Mouse (Mus musculus): ENCODE results near the gene Calb2. TPM values are rescaled to one million over a fixed set of nuclear protein-coding genes. Genes with fewer than 3 reads are reported as not detected.

The Calb2 gene
- total RNA-seq, 2 experiments from 2014 or later, result not detected

DNA sequence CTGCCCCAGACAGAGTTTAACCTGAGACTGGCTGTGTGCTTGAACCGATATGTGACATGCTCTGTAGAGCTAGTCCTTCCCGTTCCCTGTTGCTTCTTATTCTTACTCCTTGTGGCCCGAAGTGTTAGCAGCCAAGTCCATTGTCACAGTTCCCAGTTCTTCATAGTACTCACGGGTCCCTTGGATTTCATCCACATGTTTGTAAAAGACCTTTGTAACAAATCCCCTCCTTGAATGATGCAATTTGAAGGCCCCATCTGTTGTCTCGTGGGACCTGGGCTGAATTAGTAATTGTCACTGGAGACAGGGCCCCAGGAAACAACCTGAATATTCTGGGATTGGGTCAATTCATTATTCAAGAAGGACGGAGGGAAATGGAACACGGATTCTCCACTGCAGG is 32.5 kb downstream of the Calb2 start:
- intact Hi-C loops (cut with DNase I), result no loop called here
- no peak for DNase-seq (ENCODE audit: low spot score)

DNA sequence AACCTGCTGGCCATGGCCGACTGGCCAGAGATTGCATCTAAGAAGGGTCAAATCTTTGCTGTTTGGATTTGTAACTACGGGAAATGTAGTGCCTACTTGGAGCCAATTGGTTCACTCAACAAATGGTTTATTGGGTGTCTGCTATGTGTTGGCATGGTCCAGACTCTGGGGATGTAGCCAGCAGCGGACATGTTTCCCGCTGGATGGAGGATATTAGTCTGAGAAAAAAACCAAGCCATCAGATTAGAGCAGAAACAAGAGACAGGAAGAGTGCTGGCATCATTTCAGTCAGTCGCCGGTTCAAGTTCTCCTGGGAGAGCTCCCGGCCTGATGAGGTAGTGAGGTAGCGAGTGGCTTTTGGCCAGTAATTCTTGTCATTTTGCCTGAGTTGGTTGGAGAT is 33.8 kb downstream of the Calb2 start:
- intact Hi-C loops (cut with DNase I), result loop anchor here (5.0 kb wide), 1 partner anchor 343 kb away; no protein-coding TSS in a partner anchor

GRCm38 (mm10) chr8:110130537-110130936 is 37.5 kb downstream of the Calb2 start:
- intact Hi-C loops (cut with DNase I), result loop anchor here (5.0 kb wide), 1 partner anchor 347 kb away; no protein-coding TSS in a partner anchor
- DNase-seq (ENCODE audit: low spot score), result peak; percentile 12

More for the DNA sequence above, 33.8 kb downstream of the Calb2 start:
- DNase-seq (ENCODE audit: low spot score), result no peak

DNA sequence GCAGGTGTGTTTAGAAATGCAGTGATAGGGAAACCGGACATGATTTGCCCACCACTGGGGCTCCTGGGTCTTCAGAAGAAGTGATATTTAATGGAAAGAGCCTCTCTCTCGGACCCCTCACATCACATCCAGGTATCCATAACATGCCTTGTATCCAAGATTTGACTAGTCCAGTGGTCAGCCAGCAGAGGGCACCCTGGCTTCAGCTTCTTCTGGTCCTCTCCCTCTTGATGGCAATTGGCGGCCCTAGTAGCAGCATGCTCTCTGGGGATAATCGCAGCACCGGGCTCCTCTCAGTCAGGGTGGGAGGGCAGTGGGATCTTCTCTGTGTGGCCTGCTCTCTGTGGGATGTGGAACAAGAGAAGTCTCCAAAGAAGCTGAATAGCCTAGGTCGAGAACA is 48.3 kb downstream of the Calb2 start:
- no peak for DNase-seq (ENCODE audit: low spot score)

DNA sequence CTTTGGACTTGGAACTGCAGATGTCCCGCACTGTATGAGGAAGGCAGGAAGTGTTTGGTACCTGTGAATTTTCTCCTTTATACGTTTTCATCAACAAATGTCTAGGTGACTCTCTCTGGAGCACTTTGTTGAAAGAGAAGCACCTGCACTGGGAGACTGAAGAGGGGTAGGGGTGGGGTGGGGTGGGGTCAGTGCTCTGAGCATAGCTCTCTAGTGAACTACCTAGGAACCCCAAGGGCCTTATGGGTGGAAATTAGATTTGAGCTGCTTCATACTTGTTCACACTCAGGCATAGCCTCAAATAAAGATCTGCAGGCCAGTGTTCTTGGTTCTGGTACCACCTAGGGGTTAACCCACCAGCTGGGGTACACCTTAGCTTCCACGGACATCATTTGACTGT is 65.4 kb downstream of the Calb2 start, which contains the start of gene Gm17720:
Gm17720 (minus strand) TSS at position 101 of the 400 bp plus-strand sequence.
- intact Hi-C loops (cut with DNase I), result no loop called here
- no peak for DNase-seq (ENCODE audit: low spot score)

More for the DNA sequence above, 48.3 kb downstream of the Calb2 start:
- intact Hi-C loops (cut with DNase I), result no loop called here

GRCm38 (mm10) chr8:110101676-110102075 is 66.3 kb downstream of the Calb2 start:
- intact Hi-C loops (cut with DNase I), result no loop called here

GRCm38 (mm10) chr8:110100907-110101306 is 67.1 kb downstream of the Calb2 start, which contains the start of gene Gm21964:
Gm21964 (plus strand) TSS chr8:110101207.
- intact Hi-C loops (cut with DNase I), result no loop called here
- DNase-seq (ENCODE audit: low spot score), result no peak

More at GRCm38 (mm10) chr8:110101676-110102075, 66.3 kb downstream of the Calb2 start:
- DNase-seq (ENCODE audit: low spot score), result no peak

DNA sequence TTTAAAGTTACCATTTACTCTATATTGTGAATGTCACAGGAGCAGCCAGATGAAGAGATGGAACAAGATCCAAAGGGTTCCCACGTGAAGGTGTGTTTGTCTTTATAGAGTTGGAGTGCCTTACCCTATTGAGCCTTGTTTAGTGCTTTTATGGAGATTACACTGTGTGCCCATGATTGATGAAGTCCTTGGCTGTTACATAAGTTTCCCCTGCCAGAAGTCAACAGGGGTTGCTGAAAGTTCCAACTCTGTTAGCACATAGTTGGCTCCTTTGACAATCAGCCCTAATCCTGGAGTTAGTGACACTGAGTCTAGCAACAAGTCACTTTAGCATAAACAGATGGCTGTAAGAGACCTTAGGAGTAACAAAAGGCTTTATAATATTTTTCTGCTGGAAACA is 76.1 kb downstream of the Calb2 start:
- no peak for DNase-seq (ENCODE audit: low spot score)
- intact Hi-C loops (cut with DNase I), result no loop called here

Other genes with a start within 250 kb of the Calb2 start
- under 1 TPM in 1 of 2 experiments, not detected in 1; 0.20 TPM for gene Marveld3, start 206.0 kb downstream of the Calb2 start, total RNA-seq (2021)
- under 1 TPM; 0.78 to 0.83 TPM for gene Tat, start 177.8 kb downstream of the Calb2 start, total RNA-seq (2021)
- gene Chst4, start 128.5 kb downstream of the Calb2 start, total RNA-seq (2021), result 1 to 10 TPM; 3.6 to 5.8 TPM
- 1 to 10 TPM; 6.3 to 7.4 TPM for gene Zfp612, start 88.5 kb downstream of the Calb2 start, total RNA-seq (2021)
- gene Gm21964, start 67.0 kb downstream of the Calb2 start, total RNA-seq (2021), result not detected
- gene Gm17720, start 65.5 kb downstream of the Calb2 start, total RNA-seq (2021), result not detected
- gene Cmtr2, start 47.5 kb upstream of the Calb2 start, total RNA-seq (2021), result 1 to 10 TPM; 2.6 to 2.8 TPM
- under 1 TPM; 0.08 TPM for gene Hydin, start 98.8 kb upstream of the Calb2 start, total RNA-seq (2021)

Data from heart, postnatal 25 days (tissue).